Mouse (Mus musculus) lung, postnatal 0 days (tissue): Measurements from ENCODE around the gene Sdk1. TPM values are rescaled to one million over a fixed set of nuclear protein-coding genes. Genes with fewer than 3 reads are reported as not detected.

Experiments used
- ATAC-seq: fragments of 200-750 bp; cut with Nextera tagmentation; 2 replicates; pipeline ENCODE4 v1.8.0; 2017; ENCODE audit warnings: moderate library complexity
- DNase-seq: peaks from one replicate; pipeline ENCODE4 v3.0.0-alpha.2; 2016; ENCODE audit warnings: low spot score
- H3K27ac ChIP-seq: fragments of 300-500 bp; sonication (generic); 2 replicates; pipeline ENCODE4 v1.5.1; 2014; ENCODE audit warnings: antibody characterized with exemption, mild to moderate bottlenecking, low read length, mixed read lengths
- H3K27me3 ChIP-seq: fragments of 300-500 bp; sonication (generic); replicated peaks from 2 replicates; pipeline ENCODE4 v1.6.1; 2014; ENCODE audit warnings: low read length, mixed read lengths; ENCODE audit not compliant: insufficient read depth
- H3K36me3 ChIP-seq: fragments of 300-500 bp; sonication (generic); 2 replicates; pipeline ENCODE4 v1.6.1; 2014; ENCODE audit warnings: low read length, mixed read lengths; ENCODE audit not compliant: insufficient read depth
- H3K4me1 ChIP-seq: fragments of 300-500 bp; sonication (generic); 2 replicates; pipeline ENCODE4 v1.6.1; 2014; ENCODE audit warnings: antibody characterized with exemption, low read depth, low read length, mixed read lengths; ENCODE audit not compliant: insufficient read depth
- H3K4me2 ChIP-seq: fragments of 300-500 bp; sonication (generic); replicated peaks from 2 replicates; pipeline ENCODE4 v1.6.1; 2014; ENCODE audit warnings: low read depth, mild to moderate bottlenecking, low read length, moderate library complexity, mixed read lengths
- H3K4me3 ChIP-seq: fragments of 300-500 bp; sonication (generic); 2 replicates; pipeline ENCODE4 v1.5.1; 2014; ENCODE audit warnings: low read depth, low read length
- H3K9ac ChIP-seq: fragments of 300-500 bp; sonication (generic); replicated peaks from 2 replicates; pipeline ENCODE4 v1.6.1; 2014; ENCODE audit warnings: low read depth, mild to moderate bottlenecking
- H3K9me3 ChIP-seq: fragments of 300-500 bp; sonication (generic); 2 replicates; pipeline ENCODE4 v1.6.1; 2016; ENCODE audit warnings: low read length, mixed read lengths
- CTCF ChIP-seq: IDR thresholded peaks from 2 replicates; pipeline ENCODE4 v1.5.1; 2016; ENCODE audit warnings: antibody characterized with exemption, mild to moderate bottlenecking
- EP300 ChIP-seq: IDR thresholded peaks from 2 replicates; pipeline ENCODE4 v1.6.1; 2016; ENCODE audit warnings: antibody characterized with exemption, mild to moderate bottlenecking, control low read depth
- WGBS: fragments of 180-500 bp; shearing (Covaris S2); extraction: QIAGEN DNeasy Blood & Tissue Kit; methylation state at CpG from one replicate; pipeline ENCODE4 v1.1.7; 2014; 5-methylcytosine and 5-hydroxymethylcytosine counted together
- polyA plus RNA-seq: library from polyadenylated mRNA; unstranded; fragments of >200 nt; fragmentation: Nextera tagmentation; extraction: Ambion mirVana; gene quantifications from 2 replicates; pipeline ENCODE4 v1.2.1, GENCODE M21; 2015

The Sdk1 gene
- polyA plus RNA-seq, 1 experiment from 2014 or later: 0.19 TPM

GRCm38 (mm10) chr5:142139978-142140377 is 898.7 kb downstream of the Sdk1 start:
- no peak overlapping the region for H3K27ac ChIP-seq
- H3K4me2 ChIP-seq: no peak overlapping the region
- no peak overlapping the region for H3K4me3 ChIP-seq
- no peak for DNase-seq
- no peak for ATAC-seq
- no peaks in the 10 kb centered on the region for H3K4me1 ChIP-seq
- H3K27me3 ChIP-seq: no peaks in the 10 kb centered on the region
- TF ChIP-seq EP300 (no peak), CTCF (no peak)
- no peaks in the 10 kb centered on the region for H3K9me3 ChIP-seq
- WGBS: 60% methylated on average over 7 of the region's 7 CpGs
- no peaks in the 10 kb centered on the region for H3K36me3 ChIP-seq
- H3K9ac ChIP-seq: no peak overlapping the region

GRCm38 (mm10) chr5:142149594-142149993 is 908.3 kb downstream of the Sdk1 start:
- Histone ChIP-seq H3K27ac (no peak overlapping the region), H3K4me3 (no peak overlapping the region), H3K4me2 (no peak overlapping the region), H3K36me3 (no peaks in the 10 kb centered on the region), H3K9me3 (no peaks in the 10 kb centered on the region; the same call in 1 of the 2 replicates), H3K9ac (no peak overlapping the region), H3K4me1 (no peaks in the 10 kb centered on the region), H3K27me3 (no peaks in the 10 kb centered on the region)
- 82% methylated on average over 8 of the region's 8 CpGs for WGBS
- ATAC-seq: no peak
- TF ChIP-seq EP300 (no peak), CTCF (no peak)
- DNase-seq: no peak

- Histone ChIP-seq H3K9me3 (no peaks in the 10 kb centered on the region; the same call in 1 of the 2 replicates), H3K9ac (no peak overlapping the region), H3K27ac (no peak overlapping the region), H3K4me1 (no peaks in the 10 kb centered on the region), H3K4me3 (no peak overlapping the region), H3K4me2 (no peak overlapping the region), H3K27me3 (no peaks in the 10 kb centered on the region), H3K36me3 (no peaks in the 10 kb centered on the region)
- TF ChIP-seq EP300 (no peak), CTCF (peak; percentile 6; the same call in 1 of the 2 replicates)
- DNase-seq (no peak), ATAC-seq (no peak)
- whole genome bisulfite sequencing: 93% methylated on average over 4 of the region's 4 CpGs
These were observed 909.5 kb downstream of the Sdk1 start for GRCm38 (mm10) chr5:142150756-142151155.

- Histone ChIP-seq H3K4me3 (no peak overlapping the region), H3K4me2 (no peak overlapping the region), H3K36me3 (no peaks in the 10 kb centered on the region), H3K27ac (no peak overlapping the region), H3K4me1 (no peaks in the 10 kb centered on the region), H3K27me3 (no peaks in the 10 kb centered on the region), H3K9ac (no peak overlapping the region), H3K9me3 (no peaks in the 10 kb centered on the region; the same call in 1 of the 2 replicates)
- TF ChIP-seq CTCF (no peak), EP300 (no peak)
- DNase-seq (no peak), ATAC-seq (no peak)
- WGBS: 76% methylated on average over 17 of the region's 17 CpGs
These were observed 915.9 kb downstream of the Sdk1 start for GRCm38 (mm10) chr5:142156868-142157852.

- Histone ChIP-seq H3K27ac (no peak overlapping the region), H3K9me3 (no peaks in the 10 kb centered on the region), H3K4me1 (no peaks in the 10 kb centered on the region), H3K36me3 (no peaks in the 10 kb centered on the region), H3K27me3 (no peaks in the 10 kb centered on the region), H3K9ac (no peak overlapping the region), H3K4me2 (no peak overlapping the region), H3K4me3 (no peak overlapping the region)
- no peak for DNase-seq
- TF ChIP-seq EP300 (no peak), CTCF (no peak)
- ATAC-seq: no peak
- WGBS: 86% methylated on average over 4 of the region's 4 CpGs
These were observed 922.2 kb downstream of the Sdk1 start for GRCm38 (mm10) chr5:142163483-142163882.

GRCm38 (mm10) chr5:142173636-142174035 is 932.3 kb downstream of the Sdk1 start:
- ATAC-seq: no peak

More at GRCm38 (mm10) chr5:142173636-142174035, 932.3 kb downstream of the Sdk1 start:
- no peak overlapping the region for H3K9ac ChIP-seq
- 72% methylated on average over 4 of the region's 4 CpGs for WGBS
- no peaks in the 10 kb centered on the region for H3K36me3 ChIP-seq
- DNase-seq: no peak
- no peak overlapping the region for H3K4me2 ChIP-seq
- H3K27me3 ChIP-seq: no peaks in the 10 kb centered on the region
- H3K4me3 ChIP-seq: no peak overlapping the region
- no peak for TF ChIP-seq CTCF
- TF ChIP-seq EP300: no peak
- no peaks in the 10 kb centered on the region for H3K9me3 ChIP-seq
- no peaks in the 10 kb centered on the region for H3K4me1 ChIP-seq
- no peak overlapping the region for H3K27ac ChIP-seq
